Mouse (Mus musculus) cortical plate, adult 2 months (tissue): ENCODE measurements around the gene Arrb2. TPM values are rescaled to one million over a fixed set of nuclear protein-coding genes. Genes with fewer than 3 reads are reported as not detected.
"Not testable (repeated sequence)": the region's sequence is repeated elsewhere in the genome, so short reads cannot be mapped to it uniquely, and the experiment has no call there.

Experiments used
- H3K27ac ChIP-seq: fragments of 200-500 bp; 2 replicates; pipeline ENCODE4 v1.5.1; 2012; ENCODE audit warnings: low read length, control low read depth, inconsistent platforms; ENCODE audit not compliant: insufficient read depth
- H3K4me1 ChIP-seq: fragments of 200-500 bp; 2 replicates; pipeline ENCODE4 v1.6.1; 2011; ENCODE audit warnings: low read length; ENCODE audit not compliant: control insufficient read depth, insufficient read depth
- H3K4me3 ChIP-seq: fragments of 200-500 bp; 2 replicates; pipeline ENCODE4 v1.5.1; 2011; ENCODE audit warnings: mild to moderate bottlenecking, low read length, control low read depth; ENCODE audit not compliant: insufficient read depth
- CTCF ChIP-seq: fragments of 200-500 bp; IDR thresholded peaks from 2 replicates; pipeline ENCODE4 v1.5.1; 2011; ENCODE audit warnings: mild to moderate bottlenecking, control low read depth, low read length; ENCODE audit not compliant: insufficient read depth; ENCODE audit errors: extremely low read depth
- POLR2A ChIP-seq: fragments of 200-500 bp; IDR thresholded peaks from 2 replicates; pipeline ENCODE4 v1.6.1; 2011; ENCODE audit warnings: mild to moderate bottlenecking, low read length, control low read depth; ENCODE audit not compliant: insufficient read depth; ENCODE audit errors: extremely low read depth
- polyA plus RNA-seq: library from polyadenylated mRNA; depleted of rRNA; stranded (reverse); fragments of >200 nt; gene quantifications from 2 replicates; pipeline ENCODE4 v1.2.3, GENCODE M21; 2012

Arrb2 gene
- polyA plus RNA-seq, 1 experiment: 58.1 TPM

GRCm38 (mm10) chr11:70419486-70419885, 12.9 kb upstream of the Arrb2 start:
- H3K4me1 ChIP-seq: no peaks in the 10 kb centered on the region; the same call in 1 of the 2 replicates
- H3K27ac ChIP-seq: no peak overlapping the region
- no peak overlapping the region for H3K4me3 ChIP-seq
- TF ChIP-seq CTCF (no peak), POLR2A (no peak)

DNA sequence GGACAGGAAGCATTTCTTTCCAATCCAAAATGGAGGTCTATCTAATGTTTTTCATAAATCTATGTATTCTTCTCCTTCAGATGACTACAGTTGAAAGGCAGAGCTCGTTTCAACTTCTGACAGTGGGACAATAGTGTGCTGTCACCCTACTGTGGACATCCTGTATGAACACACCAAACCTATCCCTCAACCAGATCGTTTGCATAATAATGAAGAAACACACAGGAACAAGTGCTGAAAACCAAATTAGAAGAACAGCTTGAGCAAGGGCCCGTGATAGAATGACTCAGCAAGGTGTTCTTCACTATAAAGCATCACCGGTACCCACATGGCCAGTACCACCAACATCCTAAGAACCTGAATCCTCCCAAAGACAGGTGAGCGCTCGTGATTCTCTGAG, 5.8 kb upstream of the Arrb2 start:
- H3K4me3 ChIP-seq, H3K4me1 ChIP-seq, H3K27ac ChIP-seq: not testable (repeated sequence)

DNA sequence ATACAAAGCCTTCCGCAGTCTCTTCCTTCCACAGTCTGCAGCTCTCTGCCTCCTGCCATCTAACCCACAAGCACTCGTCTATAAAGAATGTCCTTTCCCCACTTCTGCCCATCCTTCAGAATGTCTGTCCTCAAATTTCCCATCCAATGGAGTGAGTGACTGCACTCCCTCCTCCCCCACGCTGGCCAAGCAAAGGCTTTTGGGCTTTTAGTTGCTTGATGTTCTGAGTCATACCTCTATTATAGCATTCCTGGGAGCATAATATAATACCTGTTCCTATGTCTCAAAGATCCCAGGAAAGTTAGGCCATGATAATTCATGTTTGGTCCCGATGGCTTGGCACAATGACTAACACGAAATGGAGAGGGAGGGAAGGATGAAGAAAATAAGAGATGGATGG, 861 bp upstream of the Arrb2 start:
- Histone ChIP-seq H3K27ac (no peak overlapping the region), H3K4me3 (peak overlapping the region; percentile 30; the same call in 1 of the 2 replicates), H3K4me1 (peaks cover 3% of the 10 kb centered on the region)
- TF ChIP-seq POLR2A: no peak
- TF ChIP-seq CTCF: no peak

- peaks cover 3% of the 10 kb centered on the region for H3K4me1 ChIP-seq
- peak overlapping the region; percentile 73 for H3K27ac ChIP-seq
- TF ChIP-seq POLR2A (no peak), CTCF (no peak)
- peak overlapping the region; percentile 30 for H3K4me3 ChIP-seq
Observed at GRCm38 (mm10) chr11:70432895-70433568, 597 bp downstream of the Arrb2 start.

DNA sequence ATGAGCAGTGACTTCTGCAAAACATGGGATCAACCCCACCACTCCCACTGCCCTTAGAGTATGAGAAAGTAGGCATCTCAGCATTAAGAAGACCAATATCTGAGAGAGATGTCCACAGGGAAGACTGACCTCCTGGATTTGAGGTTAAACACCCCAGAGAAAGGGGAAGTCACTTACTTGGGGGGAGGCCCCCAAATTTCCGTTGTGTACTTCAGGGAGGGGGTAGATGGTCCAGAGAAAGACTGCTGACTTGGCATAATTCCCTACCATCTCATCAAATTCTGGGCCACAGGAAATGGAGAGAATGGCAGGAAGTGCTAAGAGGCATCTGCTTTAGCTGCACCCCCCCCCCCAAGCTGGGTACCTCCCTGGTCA, 1.1 kb downstream of the Arrb2 start:
- H3K4me3 ChIP-seq: peak overlapping the region; percentile 30
- peaks cover 3% of the 10 kb centered on the region for H3K4me1 ChIP-seq
- H3K27ac ChIP-seq: no peak overlapping the region
- no peak for TF ChIP-seq POLR2A
- TF ChIP-seq CTCF: no peak

DNA sequence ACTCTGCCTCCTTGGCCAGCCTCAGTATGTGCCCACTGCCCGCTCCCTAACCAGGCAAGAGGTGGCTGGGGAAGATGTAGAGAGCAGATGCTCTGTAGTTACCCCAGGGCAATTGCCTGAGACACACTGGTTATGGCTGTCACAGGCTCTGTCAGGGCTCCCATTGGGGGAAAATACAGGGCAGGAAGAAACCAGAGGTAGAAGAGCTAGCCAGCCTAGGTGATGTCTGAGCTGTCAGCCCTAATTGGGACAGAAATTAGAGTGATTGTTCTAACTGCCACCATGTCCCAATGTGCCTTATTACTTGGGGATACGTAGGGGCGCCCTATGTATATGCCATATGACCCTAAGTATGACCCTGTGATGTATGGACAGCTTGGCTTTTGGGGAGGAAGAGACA, 1.5 kb downstream of the Arrb2 start:
- TF ChIP-seq POLR2A (no peak), CTCF (no peak)
- H3K4me3 ChIP-seq: no peak overlapping the region

GRCm38 (mm10) chr11:70435476-70435875, 3.0 kb downstream of the Arrb2 start:
- Histone ChIP-seq H3K27ac (no peak overlapping the region), H3K4me3 (no peak overlapping the region), H3K4me1 (peaks cover 3% of the 10 kb centered on the region)
- TF ChIP-seq POLR2A: no peak
- TF ChIP-seq CTCF: no peak

More for the DNA sequence above, 1.5 kb downstream of the Arrb2 start:
- Histone ChIP-seq H3K27ac (no peak overlapping the region), H3K4me1 (peaks cover 3% of the 10 kb centered on the region)

GRCm38 (mm10) chr11:70437426-70437825, 5.0 kb downstream of the Arrb2 start:
- TF ChIP-seq CTCF: no peak
- TF ChIP-seq POLR2A: no peak
- peaks cover 3% of the 10 kb centered on the region for H3K4me1 ChIP-seq

GRCm38 (mm10) chr11:70438728-70439374, 6.4 kb downstream of the Arrb2 start:
- TF ChIP-seq POLR2A: no peak
- no peak for TF ChIP-seq CTCF
- Histone ChIP-seq H3K27ac (no peak overlapping the region), H3K4me3 (no peak overlapping the region), H3K4me1 (no peaks in the 10 kb centered on the region)

More at GRCm38 (mm10) chr11:70437426-70437825, 5.0 kb downstream of the Arrb2 start:
- no peak overlapping the region for H3K4me3 ChIP-seq
- no peak overlapping the region for H3K27ac ChIP-seq

- Histone ChIP-seq H3K4me1 (no peaks in the 10 kb centered on the region), H3K27ac (no peak overlapping the region), H3K4me3 (no peak overlapping the region)
- TF ChIP-seq CTCF (no peak), POLR2A (no peak)
Observed at GRCm38 (mm10) chr11:70440637-70441036, 8.2 kb downstream of the Arrb2 start.
